Comparison of ENCODE assay signal across 10 mouse cellular contexts in the genomic region with DNA sequence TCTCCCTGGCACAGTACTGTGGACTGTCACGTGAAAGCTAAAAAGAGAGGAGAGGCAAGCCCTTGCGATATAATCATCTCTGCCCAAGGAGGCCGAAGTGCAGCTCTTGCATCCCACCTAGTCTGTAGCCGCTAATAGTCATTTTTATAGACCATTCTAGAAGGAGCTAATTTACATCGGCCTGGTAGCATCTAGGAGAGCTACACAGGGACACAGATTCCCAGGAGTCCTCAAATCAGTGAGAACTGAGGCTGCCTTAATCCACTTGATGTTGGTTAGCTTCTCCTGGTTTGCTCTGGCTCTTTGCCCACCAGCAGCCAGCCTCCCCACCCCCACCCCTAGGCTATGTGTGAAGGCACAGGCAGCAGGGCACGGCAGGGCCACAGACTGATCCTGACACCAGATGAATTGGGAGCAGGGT.
DNase-seq lines count a peak whose midpoint lies in the region; ATAC-seq and TF ChIP-seq lines count a peak whose summit lies in the region.
"Had no signal": no experiment of that assay in that cellular context is flagged by ENCODE, and none has a peak within 500 bp of the region (broad histone marks: within the 10 kb centered on the region; RNA-seq: fewer than 3 reads in every experiment).

No protein-coding gene starts in this region.

- 55% methylated on average over 6 of the region's 6 CpGs for WGBS in heart, embryonic 11.5 days (ENCODE audit: insufficient replicate concordance)
- 70% methylated on average over 6 of the region's 6 CpGs for WGBS in neural tube, embryonic 11.5 days
- WGBS in limb, embryonic 12.5 days: 38% methylated on average over 6 of the region's 6 CpGs
- WGBS in thymus, adult 2 months: 92% methylated on average over 6 of the region's 6 CpGs

- no peak for DNase-seq in heart, postnatal 36 days
- DNase-seq in neural tube, embryonic 11.5 days (ENCODE audit: low spot score): peak; percentile 46
- DNase-seq in neural tube, embryonic 10.5 days (ENCODE audit: extremely low spot score, low spot score): no peak
- DNase-seq in thymus, adult 2 months: no peak
- no peak for DNase-seq in adrenal gland, postnatal 36 days
- no peak for DNase-seq in adrenal gland, postnatal 4 days (ENCODE audit: low spot score in 2 of 2)
- DNase-seq: cerebellum, adult 11-12 months had no signal

- no peak overlapping the region for H3K4me3 ChIP-seq in heart, embryonic 11.5 days (ENCODE audit: low read depth, low read length)
- no peak overlapping the region for H3K4me3 ChIP-seq in neural tube, embryonic 11.5 days (ENCODE audit: low read depth, low read length)
- H3K4me3 ChIP-seq in limb, embryonic 12.5 days (replicated peaks): no peak overlapping the region
- no peak overlapping the region for H3K4me3 ChIP-seq in thymus, adult 2 months (ENCODE audit: control insufficient read depth, insufficient read depth, low read length)
- H3K4me3 ChIP-seq: megakaryocyte, embryonic 14.5 days had no signal

- peak overlapping the region; percentile 11; the same call in 1 of the 2 replicates for H3K4me2 ChIP-seq in heart, embryonic 11.5 days
- no peak overlapping the region for H3K4me2 ChIP-seq in neural tube, embryonic 11.5 days (ENCODE audit: low read depth)
- peak overlapping the region; percentile 30; the same call in 1 of the 2 replicates for H3K4me2 ChIP-seq in limb, embryonic 12.5 days

- intact Hi-C loops in heart, postnatal 36 days (cut with DNase I): no loop called here

- peaks cover 10% of the 10 kb centered on the region for H3K27me3 ChIP-seq in heart, embryonic 11.5 days (ENCODE audit: control insufficient read depth, insufficient read depth, low read length)
- H3K27me3 ChIP-seq in neural tube, embryonic 11.5 days (ENCODE audit: control insufficient read depth, insufficient read depth, low read length): no peaks in the 10 kb centered on the region
- no peaks in the 10 kb centered on the region for H3K27me3 ChIP-seq in limb, embryonic 12.5 days
- H3K27me3 ChIP-seq in thymus, adult 2 months (ENCODE audit: control insufficient read depth, insufficient read depth, low read length): no peaks in the 10 kb centered on the region

- H3K36me3 ChIP-seq in heart, embryonic 11.5 days (ENCODE audit: control insufficient read depth, insufficient read depth, low read length): no peaks in the 10 kb centered on the region
- H3K36me3 ChIP-seq in neural tube, embryonic 11.5 days (ENCODE audit: control insufficient read depth, insufficient read depth, low read length): no peaks in the 10 kb centered on the region
- no peaks in the 10 kb centered on the region for H3K36me3 ChIP-seq in limb, embryonic 12.5 days
- no peaks in the 10 kb centered on the region for H3K36me3 ChIP-seq in thymus, adult 2 months (ENCODE audit: control insufficient read depth, insufficient read depth, low read length)

- no peak overlapping the region for H3K27ac ChIP-seq in heart, embryonic 11.5 days (ENCODE audit: low read depth, low read length)
- H3K27ac ChIP-seq in neural tube, embryonic 11.5 days (ENCODE audit: low read depth, low read length): no peak overlapping the region
- no peak overlapping the region for H3K27ac ChIP-seq in limb, embryonic 12.5 days
- H3K27ac ChIP-seq in thymus, adult 2 months (ENCODE audit: control insufficient read depth, insufficient read depth, low read length): no peak overlapping the region

- H3K9ac ChIP-seq in heart, embryonic 11.5 days (ENCODE audit: low read depth, low read length): no peak overlapping the region
- H3K9ac ChIP-seq in neural tube, embryonic 11.5 days (ENCODE audit: low read length): no peak overlapping the region
- H3K9ac ChIP-seq in limb, embryonic 12.5 days (replicated peaks): no peak overlapping the region

- H3K9me3 ChIP-seq in heart, embryonic 11.5 days (replicated peaks; ENCODE audit: control insufficient read depth, low read length): no peaks in the 10 kb centered on the region
- no peaks in the 10 kb centered on the region for H3K9me3 ChIP-seq in neural tube, embryonic 11.5 days (ENCODE audit: control insufficient read depth, low read length)
- H3K9me3 ChIP-seq in limb, embryonic 12.5 days: no peaks in the 10 kb centered on the region
- H3K9me3 ChIP-seq: megakaryocyte, embryonic 14.5 days had no signal

- H3K4me1 ChIP-seq in heart, embryonic 11.5 days (ENCODE audit: control insufficient read depth, insufficient read depth, low read length): peaks cover 7% of the 10 kb centered on the region
- H3K4me1 ChIP-seq in neural tube, embryonic 11.5 days (ENCODE audit: control insufficient read depth, insufficient read depth, low read length): peaks cover 9% of the 10 kb centered on the region
- peaks cover 21% of the 10 kb centered on the region for H3K4me1 ChIP-seq in limb, embryonic 12.5 days (replicated peaks)
- no peaks in the 10 kb centered on the region for H3K4me1 ChIP-seq in thymus, adult 2 months (replicated peaks; ENCODE audit: control insufficient read depth, insufficient read depth, low read length)

- TF ChIP-seq POLR2A in thymus, adult 2 months (IDR thresholded peaks at IDR 0.05; ENCODE audit: control insufficient read depth, extremely low read depth, insufficient read depth, low read length, poor library complexity): no peak

- no peak for ATAC-seq in heart, embryonic 11.5 days (replicated peaks; ENCODE audit: insufficient number of reproducible peaks, low FRiP score, low TSS enrichment)
- no peak for ATAC-seq in neural tube, embryonic 11.5 days (ENCODE audit: insufficient read depth, low FRiP score, low TSS enrichment)
- ATAC-seq in limb, embryonic 12.5 days (ENCODE audit: insufficient number of reproducible peaks, insufficient read depth, low FRiP score, low TSS enrichment, low read depth): no peak

- TF ChIP-seq CTCF in thymus, adult 2 months (IDR thresholded peaks at IDR 0.05; ENCODE audit: borderline replicate concordance, control insufficient read depth, extremely low read depth, insufficient read depth, low read length, poor library complexity): no peak
